Mouse (Mus musculus): Measurements from ENCODE around the gene Ipo4. TPM values are rescaled to one million over a fixed set of nuclear protein-coding genes. Genes with fewer than 3 reads are reported as not detected.

The Ipo4 gene
- 21.4 TPM for polyA plus RNA-seq (2014; fragmentation: Illumina TruSeq; extraction: RNeasy Lipid Tissue Mini Kit (QIAGEN cat#74804); ENCODE audit: insufficient read depth, low read depth, low replicate concordance)

DNA sequence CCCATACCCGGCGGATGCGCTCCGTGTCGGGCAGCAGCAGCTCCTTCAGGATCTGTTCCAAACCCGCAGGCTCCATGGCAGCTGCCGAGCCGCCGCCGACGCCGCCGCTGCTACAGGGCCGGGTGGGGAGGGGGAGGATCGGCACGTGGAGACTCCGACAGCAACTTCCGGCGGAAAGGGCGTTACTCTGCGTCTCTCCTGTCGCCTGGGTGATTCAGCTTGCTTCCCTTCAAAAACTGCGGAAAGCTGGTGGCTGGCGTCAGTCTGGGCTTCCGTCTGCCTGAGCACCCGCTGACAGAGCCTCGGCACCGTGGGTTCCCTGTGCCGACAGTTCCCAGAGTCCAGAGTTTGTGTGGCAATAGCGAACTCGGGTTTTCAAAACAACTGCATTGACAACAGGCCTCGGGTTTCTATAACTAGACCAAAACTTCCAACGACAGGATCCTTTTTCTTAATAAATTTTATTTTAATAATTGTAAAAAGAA is at the start of gene Ipo4:
Ipo4 (minus strand) TSS at position 435 of the 485 bp plus-strand sequence.

DNA sequence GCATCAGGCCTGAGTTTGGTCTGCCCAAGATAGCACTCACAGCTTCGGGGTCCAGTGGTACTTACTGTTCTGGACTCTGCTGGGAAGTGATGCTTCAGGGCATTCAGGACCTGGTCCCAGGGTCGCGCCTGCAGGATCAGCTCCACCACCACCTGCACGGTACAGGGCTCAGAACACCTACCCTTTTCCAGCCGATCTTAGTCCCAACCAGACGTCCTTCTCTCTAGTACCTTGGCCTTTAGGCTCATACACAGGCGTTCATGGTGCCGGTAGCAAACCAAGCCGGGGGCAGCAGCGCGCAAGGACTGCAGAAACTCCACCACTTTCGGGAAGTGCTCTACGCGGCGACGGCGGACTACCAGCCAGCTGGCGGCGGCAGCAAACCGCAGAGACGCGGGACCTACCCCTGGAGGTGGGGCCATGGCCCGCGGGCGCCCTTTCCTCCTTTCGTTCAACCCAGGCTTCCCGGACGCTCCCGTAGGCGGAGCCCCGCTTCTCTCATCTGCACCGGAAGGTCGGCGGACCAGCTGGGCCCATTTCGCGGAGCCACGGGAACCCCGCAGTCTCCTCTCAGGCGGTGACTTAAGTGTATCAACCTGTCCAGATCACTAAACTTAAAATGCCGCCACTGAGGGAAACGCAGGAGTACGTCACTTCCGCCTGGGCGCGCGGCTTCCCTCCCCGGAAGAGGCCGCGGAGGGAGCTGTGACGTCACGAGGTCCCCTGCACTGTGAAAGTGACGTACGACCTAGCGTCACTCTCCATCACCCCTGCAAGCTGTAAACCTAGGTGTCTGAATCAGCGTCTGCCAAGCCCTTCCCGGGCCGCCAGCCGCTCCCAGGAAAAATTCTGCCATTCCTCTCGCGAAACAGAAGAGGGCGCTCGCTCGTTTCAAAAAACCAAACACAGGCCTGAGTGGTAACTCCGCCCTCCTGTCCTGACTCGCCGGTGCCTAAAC is 45.7 kb upstream of the Ipo4 start, which contains the start of gene Tinf2:
Tinf2 (minus strand) TSS at position 661 of the 958 bp plus-strand sequence.

DNA sequence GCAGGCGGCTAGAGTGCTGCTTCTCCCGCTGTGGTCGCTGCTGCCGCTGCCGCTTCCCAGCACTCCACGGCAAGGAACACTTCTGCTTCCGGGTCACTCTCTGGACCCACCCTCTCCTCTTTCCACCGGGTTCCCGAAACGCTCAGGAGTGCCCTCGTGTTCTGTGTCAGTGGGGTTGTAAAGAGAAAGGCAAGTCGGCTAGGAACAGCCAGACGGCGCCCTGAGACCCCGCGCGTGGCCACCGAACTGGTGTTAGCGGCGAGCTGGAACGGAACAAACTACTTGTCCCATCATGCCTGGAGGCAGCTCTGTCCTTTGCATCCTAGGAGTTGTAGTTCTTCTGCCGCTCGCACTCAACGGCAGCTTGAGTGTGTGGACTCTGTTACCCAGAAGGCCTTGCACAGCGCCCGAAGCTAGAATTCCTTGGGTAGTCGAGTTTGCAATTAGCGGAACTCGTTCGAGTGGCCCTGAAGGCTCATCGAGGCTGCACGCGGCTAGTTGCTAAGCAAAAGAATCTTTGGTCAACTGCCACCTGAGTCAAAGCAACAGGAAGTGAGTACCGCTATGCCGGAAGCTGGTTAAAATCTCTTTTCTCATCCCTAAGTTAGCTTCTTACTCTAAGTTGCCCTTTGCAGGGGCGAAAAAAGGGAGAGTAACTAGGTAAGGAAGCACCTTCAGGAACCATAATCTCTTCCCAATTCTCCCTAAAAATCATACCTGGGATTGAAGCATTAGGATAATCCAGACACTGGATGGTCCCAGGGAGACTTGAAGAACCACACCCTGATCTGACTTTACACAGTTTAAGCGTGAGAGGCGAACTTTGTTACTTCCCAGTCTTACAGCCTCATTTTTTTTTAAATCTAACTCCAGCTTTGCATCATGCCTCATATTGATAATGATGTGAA is 36.3 kb upstream of the Ipo4 start, which contains the start of the genes Gmpr2 and Nedd8:
Gmpr2 (plus strand) TSS at position 109 of the 908 bp plus-strand sequence.
Nedd8 (minus strand) TSS at position 292 of the 908 bp plus-strand sequence.

GRCm38 (mm10) chr14:55659960-55660573 is 24.3 kb upstream of the Ipo4 start, which contains the start of gene Mdp1:
Gene Mdp1, minus strand, starts transcription at chr14:55660508.

DNA sequence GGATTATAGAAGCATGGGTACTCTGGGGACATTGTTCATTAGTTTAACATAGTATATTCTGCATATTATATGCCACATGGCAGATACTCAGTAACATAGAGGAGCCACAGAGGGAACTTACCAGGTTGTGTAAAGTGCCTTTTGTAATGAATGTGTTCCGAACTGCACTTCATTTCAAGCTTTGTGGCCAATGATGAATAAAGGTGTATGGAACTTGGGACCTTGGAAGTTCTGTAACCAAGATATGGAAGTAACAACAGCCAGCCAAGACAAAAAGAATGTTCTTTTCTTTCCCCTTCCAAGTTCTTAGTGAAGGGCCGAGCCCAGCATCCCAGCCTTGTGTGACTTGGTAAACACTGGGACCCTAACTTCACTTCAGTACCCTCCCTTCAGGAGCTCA is 14.1 kb upstream of the Ipo4 start, which contains the start of gene Tssk4:
Tssk4 (plus strand) TSS at position 301 of the 400 bp plus-strand sequence.

DNA sequence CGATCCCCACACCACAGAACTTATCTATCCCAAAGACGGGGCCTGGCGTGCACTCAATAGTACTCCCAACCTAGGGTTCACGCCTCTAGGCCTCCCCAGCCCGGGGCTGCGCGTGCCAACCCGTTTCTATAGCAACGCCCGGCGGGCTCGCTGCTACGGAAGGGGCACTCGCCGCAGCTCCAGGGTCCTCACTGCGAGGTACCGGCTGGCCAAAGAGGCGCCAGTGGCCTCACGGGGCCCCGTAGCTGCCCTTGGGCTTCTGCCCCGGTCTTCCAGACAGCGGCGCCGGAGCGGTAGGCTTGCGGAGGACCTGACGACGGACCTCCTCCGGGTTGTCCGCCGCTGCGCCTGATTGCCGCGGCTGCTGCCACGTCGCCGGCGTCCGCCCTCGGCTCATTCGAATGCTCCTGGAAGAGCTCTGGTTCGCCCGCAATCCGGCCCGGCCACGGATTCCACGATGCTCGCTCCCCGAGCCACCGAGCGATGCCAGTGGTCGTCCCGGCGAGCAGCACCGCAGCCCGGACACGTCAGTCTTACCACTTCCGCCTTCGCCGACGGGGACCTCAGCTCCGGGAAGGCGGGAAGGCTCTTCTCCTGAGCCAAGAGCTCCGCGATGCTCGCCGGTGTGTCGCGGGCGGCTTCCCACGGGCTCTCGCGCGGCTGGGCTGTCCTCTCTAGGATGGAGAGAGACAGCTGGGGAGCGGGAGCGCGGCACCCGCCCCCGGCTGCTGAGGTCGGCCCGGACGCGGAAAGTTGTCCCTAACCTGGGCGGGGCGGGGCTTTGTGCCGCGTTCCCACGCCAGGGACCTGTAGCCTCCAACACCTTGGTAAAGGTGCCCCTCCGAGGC is 7.5 kb upstream of the Ipo4 start, which contains the start of gene Tm9sf1:
Tm9sf1 (minus strand) TSS at position 747 of the 848 bp plus-strand sequence.

DNA sequence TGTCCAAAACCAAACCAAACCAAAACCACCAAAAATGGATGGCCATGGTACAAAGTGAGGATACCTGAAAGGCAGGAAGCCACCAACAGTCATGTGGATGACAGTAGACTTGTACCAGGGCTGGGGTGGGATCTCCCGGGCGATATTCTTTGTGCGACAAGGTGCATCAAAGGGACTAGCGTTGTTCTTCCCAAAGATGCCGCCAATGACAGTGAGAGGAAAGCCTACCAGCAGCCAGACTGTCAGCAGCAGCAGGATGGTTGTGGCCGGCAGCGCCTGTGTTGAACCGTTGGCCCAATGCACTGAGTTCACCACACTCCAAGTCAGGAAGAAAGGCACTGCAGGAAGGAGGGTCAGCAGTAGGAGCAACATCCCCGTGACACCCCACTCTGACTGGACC is 2.0 kb upstream of the Ipo4 start, which contains the start of gene Gm49378:
Gm49378 (minus strand) TSS at position 101 of the 400 bp plus-strand sequence.

GRCm38 (mm10) chr14:55617822-55618221 is 17.9 kb downstream of the Ipo4 start, which contains the start of gene Rec8:
Gene Rec8, plus strand, starts transcription at chr14:55618037.

GRCm38 (mm10) chr14:55603271-55603632 is 32.5 kb downstream of the Ipo4 start, which contains the start of gene Irf9:
Gene Irf9, plus strand, starts transcription at chr14:55603571.

DNA sequence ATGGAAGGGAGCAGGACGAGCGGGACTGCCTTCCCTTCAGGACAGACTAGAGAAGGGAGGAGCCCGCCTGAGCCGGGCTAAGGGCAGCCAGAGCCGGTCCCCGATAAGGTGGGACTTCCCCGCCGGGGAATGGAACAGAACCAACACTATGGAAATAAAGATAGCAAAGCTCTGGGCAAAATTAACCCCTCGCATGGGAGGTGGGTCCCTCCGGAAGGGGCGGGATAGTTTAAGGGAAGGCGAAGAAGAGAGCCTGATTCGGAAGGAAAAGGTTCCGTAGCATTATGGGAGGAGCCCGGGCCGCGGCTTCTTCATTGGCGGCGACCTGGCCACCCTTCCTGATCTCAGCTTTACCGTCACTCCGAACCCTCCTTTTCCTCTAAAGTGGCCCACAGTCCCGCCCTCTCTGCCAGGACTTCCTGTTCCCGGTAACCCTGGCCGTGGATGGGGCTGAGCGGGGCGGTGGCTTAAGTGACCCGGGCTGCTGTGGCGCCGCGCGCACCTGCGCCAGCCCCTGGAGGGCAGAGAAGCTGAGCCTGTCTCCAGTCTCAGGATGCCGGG is 44.3 kb downstream of the Ipo4 start, which contains the start of gene Rnf31:
Rnf31 (plus strand) TSS at position 378 of the 561 bp plus-strand sequence.

GRCm38 (mm10) chr14:55590748-55591330 is 44.9 kb downstream of the Ipo4 start, which contains the start of gene Psme2:
Gene Psme2, minus strand, starts transcription at chr14:55591113.

GRCm38 (mm10) chr14:55584702-55585565 is 50.8 kb downstream of the Ipo4 start, which contains the start of gene Emc9:
Gene Emc9, minus strand, starts transcription at chr14:55585302.

GRCm38 (mm10) chr14:55577871-55578667 is 57.7 kb downstream of the Ipo4 start, which contains the start of gene Psme1:
Gene Psme1, plus strand, starts transcription at chr14:55578123.

